Mouse (Mus musculus): ENCODE measurements at regions not wholly inside any gene's neighbourhood (a gene's known extent, or its start where the extent isn't known, plus 50 kb on each side); places are given as distances from the start of the nearest gene placed in this dataset.

DNA sequence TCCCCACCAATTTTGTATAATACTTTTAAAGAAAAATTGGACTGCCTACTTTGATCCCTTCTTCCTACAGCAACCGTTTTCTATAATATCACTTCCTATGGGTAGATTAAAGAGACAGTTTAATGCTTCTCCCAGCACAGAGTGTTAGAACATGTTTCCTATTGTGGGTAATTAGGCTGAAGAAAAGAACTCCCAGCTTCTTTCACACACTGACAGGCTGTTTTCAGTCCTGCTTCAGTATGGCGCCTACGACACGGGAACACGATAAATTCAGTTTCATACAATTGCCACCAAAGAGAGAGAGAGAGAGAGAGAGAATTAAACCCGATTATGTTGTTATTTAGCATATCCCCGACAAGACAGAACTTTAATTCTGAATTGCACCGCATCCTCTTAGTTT lies 644.5 kb upstream of the Gm19410 start:
- TF ChIP-seq CTCF (conservative IDR thresholded peaks at IDR 0.05; ENCODE audit: low read length) (no peak), POU5F1 (IDR thresholded peaks at IDR 0.05; ENCODE audit: borderline replicate concordance, low read length) (no peak), NANOG (IDR thresholded peaks at IDR 0.05; ENCODE audit: borderline replicate concordance, low read length) (no peak)

Measured in E14TG2a.4 (cell line).